Mouse (Mus musculus) bone marrow macrophage, adult 2 months (primary cell): Measurements from ENCODE around the gene Eras. TPM values are rescaled to one million over a fixed set of nuclear protein-coding genes. Genes with fewer than 3 reads are reported as not detected.
"Not testable (repeated sequence)": the region's sequence is repeated elsewhere in the genome, so short reads cannot be mapped to it uniquely, and the experiment has no call there.

Experiments
- H3K27ac ChIP-seq: 2 replicates; pipeline ENCODE4 v1.5.1; 2012; ENCODE audit warnings: low read depth, low read length; ENCODE audit not compliant: insufficient read depth
- H3K4me1 ChIP-seq: 2 replicates; pipeline ENCODE4 v1.6.1; 2012; ENCODE audit warnings: low read length; ENCODE audit not compliant: control insufficient read depth, insufficient read depth
- H3K4me3 ChIP-seq: 2 replicates; pipeline ENCODE4 v1.5.1; 2012; ENCODE audit warnings: mild to moderate bottlenecking, low read length, moderate library complexity; ENCODE audit not compliant: insufficient read depth
- CTCF ChIP-seq: IDR thresholded peaks from 2 replicates; pipeline ENCODE4 v1.5.1; 2012; ENCODE audit warnings: low read depth, mild to moderate bottlenecking, low read length, moderate library complexity
- POLR2A ChIP-seq: IDR thresholded peaks from 2 replicates; pipeline ENCODE4 v1.6.1; 2012; ENCODE audit warnings: mild to moderate bottlenecking, low read depth, low read length, borderline replicate concordance
- polyA plus RNA-seq: library from polyadenylated mRNA; stranded (reverse); fragments of >200 nt; gene quantifications from 2 replicates; pipeline ENCODE4 v1.2.4, GENCODE M21; 2012; ENCODE audit not compliant: missing spikeins, insufficient read depth, insufficient read length

The Eras gene
- polyA plus RNA-seq, 1 experiment: not detected

DNA sequence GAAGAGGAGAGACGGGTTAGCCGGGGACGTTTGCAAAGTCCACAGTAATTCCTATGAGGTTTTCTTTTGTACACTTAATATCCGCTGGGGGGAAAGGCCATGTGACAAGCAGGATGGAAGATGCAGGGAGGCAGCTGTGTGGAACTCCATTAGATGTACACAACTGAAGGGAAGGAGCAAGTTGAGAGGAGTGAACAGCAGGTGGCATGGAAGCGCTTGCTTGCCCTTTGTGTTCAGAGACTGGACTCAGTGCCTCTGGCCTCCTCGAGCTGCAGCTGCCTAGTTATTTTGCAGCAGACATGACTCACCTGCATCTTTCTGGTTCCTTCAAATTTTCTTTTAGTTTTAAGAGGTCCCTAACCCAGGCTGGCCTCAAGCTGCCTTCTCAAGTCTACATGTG lies 17.9 kb downstream of the Eras start:
- Histone ChIP-seq H3K4me3 (no peak overlapping the region), H3K27ac (no peak overlapping the region), H3K4me1 (no peaks in the 10 kb centered on the region)
- TF ChIP-seq CTCF: no peak
- TF ChIP-seq POLR2A: no peak

DNA sequence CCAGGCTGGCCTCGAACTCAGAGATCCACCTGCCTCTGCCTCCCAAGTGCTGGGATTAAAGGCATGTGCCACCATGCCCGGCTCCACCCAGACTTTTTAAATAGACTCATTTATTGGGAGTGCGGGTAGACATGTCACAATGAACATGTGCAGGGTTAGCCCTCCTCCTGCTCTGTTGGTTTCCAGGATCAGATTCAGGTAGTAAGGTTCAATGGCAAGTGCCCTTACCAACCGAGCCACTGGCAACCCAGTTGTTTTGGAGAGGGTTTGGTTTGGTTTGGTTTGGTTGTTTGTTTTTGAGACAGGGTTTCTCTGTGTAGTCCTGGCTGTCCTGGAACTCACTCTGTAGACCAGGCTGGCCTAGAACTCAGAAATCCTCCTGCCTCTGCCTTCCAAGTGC lies 19.2 kb downstream of the Eras start, which contains the start of gene Gm10490:
TSS of gene Gm10490 (plus strand) at position 301 of the 400 bp plus-strand sequence.
- not testable (repeated sequence) for H3K27ac ChIP-seq, H3K4me3 ChIP-seq, H3K4me1 ChIP-seq

DNA sequence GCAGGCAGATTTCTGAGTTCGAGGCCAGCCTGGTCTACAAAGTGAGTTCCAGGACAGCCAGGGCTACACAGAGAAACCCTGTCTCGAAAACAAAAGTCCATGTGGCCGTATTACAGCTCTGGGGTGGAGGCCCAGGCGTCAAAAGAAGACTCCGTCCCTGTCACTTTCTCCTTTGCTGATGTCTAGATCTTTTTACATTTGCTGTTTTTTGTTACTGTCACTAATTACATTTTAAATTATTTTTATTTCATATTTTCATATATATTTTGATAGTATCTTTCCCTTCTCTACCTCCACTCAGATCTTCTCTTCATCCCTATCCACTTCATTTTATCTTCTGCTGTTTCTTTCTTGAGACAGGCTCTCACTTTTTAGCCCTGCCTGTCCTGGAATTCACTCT lies 20.7 kb downstream of the Eras start, which contains the start of gene Gm10491:
TSS of gene Gm10491 (minus strand) at position 101 of the 400 bp plus-strand sequence.
- TF ChIP-seq POLR2A: no peak
- TF ChIP-seq CTCF: no peak
- no peaks in the 10 kb centered on the region for H3K4me1 ChIP-seq
- H3K27ac ChIP-seq: no peak within 1 kb of the TSS
- no peak within 1 kb of the TSS for H3K4me3 ChIP-seq

DNA sequence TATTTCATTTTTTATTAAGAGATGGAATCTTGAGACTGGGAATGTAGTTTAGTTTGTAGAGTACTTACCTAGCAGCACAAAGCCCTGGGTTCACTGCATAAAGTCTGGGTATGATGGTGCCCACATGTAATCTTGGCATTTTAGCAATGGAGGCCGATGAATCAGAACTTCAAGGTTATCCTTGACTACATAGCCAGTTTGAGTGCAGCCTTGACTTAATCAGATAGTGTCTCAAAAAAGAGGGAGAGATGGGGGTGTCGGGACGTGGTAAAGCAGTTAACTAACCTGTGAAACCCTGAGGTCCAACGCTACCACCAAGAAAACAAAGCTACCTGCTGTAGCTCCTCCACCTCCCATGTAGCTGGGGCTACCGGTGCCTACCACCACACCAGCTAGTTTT lies 24.0 kb downstream of the Eras start:
- no peak overlapping the region for H3K27ac ChIP-seq
- H3K4me1 ChIP-seq: no peaks in the 10 kb centered on the region
- H3K4me3 ChIP-seq: no peak overlapping the region
- no peak for TF ChIP-seq POLR2A
- TF ChIP-seq CTCF: no peak

DNA sequence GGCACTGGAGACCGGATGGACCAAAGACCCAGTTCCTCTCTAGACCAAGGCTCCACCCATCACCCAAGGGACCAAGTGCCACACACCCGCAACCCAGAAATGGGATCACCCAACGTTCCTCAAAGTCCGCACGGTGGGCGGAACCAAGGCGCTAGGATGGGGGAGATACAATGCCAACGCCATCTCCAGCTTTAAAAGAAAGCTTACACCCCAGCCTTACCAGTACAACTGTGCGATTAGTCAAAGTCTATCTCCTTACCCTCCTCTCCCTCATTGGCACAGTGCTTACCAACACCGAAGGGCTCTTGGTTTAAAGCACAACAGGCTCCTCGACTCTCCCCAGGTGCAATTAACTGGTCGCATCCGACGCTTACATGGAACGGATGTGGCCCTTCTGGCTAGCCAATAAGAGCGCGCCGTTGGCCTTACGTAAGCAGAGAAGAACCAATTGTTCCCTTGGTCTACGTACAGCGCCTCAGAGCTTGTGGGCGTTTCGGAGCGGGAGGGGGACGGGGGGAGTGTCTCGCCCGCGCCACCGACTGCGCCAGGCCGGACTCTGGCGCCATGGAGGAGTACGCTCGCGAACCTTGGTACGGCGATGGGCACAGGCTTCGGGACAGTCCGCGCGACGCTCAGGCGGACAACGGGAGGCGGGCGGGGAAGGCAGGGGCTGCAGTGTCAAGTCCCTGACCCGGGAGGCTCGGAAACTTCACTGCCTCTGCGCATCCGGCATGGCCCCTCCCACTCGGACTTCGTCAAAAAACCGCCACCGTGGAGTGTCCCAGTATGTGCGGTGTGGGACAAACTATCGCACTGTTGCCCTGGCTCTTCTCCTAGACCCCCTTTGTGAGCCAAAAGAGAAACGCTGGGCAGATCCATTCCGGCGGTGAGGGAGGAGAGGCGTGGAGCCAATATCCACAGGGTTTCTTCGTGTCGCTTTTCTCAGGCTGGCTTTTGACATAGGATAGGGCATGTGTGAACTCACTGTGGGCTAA lies 29.2 kb downstream of the Eras start, which contains the start of the genes Pqbp1 and Timm17b:
TSS of gene Pqbp1 (minus strand) at position 390 of the 995 bp plus-strand sequence.
TSS of gene Timm17b (plus strand) at position 478 of the 995 bp plus-strand sequence.
- Histone ChIP-seq H3K4me1 (peaks cover 2% of the 10 kb centered on the region), H3K27ac (peak within 1 kb of the TSS; percentile 92), H3K4me3 (peak within 1 kb of the TSS; percentile 83)
- TF ChIP-seq POLR2A: no peak
- TF ChIP-seq CTCF: no peak

DNA sequence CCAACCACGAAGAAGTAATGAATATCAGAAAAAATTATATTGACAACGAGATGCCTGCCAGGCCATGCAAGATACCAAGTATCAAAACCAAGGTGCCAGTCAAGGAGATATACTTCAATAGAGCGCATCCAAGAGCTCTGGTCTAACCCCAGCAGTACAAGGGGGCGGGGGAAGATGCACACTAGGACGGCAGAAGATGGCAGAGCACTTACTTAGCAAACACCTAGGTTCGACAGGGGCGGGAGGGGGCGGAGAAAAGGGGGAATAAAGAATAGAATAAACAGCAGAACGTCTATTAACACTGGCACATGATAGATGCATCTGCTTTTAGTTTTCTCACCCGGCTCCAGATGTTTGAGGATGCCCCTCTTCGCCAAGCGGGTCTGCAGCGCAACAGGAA lies 30.2 kb downstream of the Eras start:
- TF ChIP-seq POLR2A (no peak), CTCF (no peak)
- Histone ChIP-seq H3K27ac (peak overlapping the region; percentile 56), H3K4me1 (peaks cover 2% of the 10 kb centered on the region), H3K4me3 (peak overlapping the region; percentile 83)

DNA sequence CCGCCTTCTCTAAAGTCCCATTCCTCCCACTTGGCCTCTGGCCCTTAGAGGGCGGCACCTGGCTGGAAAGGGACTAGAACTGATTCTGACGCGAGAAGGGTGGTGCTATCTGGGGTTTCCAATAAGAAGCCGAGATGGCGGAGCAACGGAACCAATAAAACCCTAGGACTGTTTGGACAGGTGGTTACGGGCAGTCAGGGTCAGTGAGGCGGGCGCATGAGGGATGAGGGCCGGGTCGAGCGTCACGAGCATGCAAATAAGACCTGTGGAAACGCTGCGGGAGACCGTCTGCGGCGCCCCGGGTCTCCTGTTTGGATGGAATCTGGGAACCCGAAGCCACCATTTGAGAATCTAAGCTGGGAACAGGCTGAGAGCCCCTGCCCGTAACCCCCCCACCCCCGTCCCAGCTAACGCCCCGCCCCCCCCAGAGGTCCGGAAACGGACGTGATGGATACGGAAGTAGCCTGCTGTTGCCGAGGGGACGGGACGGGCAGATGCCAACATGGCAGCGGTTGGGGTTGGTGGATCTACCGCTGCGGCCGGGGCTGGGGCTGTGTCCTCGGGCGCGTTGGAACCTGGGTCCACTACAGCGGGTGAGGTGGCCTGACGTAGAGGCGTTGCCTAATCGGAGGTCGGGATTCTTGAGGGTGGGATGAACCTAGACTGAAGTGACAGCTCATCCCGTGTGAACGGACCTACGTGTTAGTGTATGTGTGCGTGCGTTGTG lies 44.4 kb downstream of the Eras start, which contains the start of gene Slc35a2:
TSS of gene Slc35a2 (plus strand) at position 188 of the 727 bp plus-strand sequence.
- peak within 1 kb of the TSS; percentile 80 for H3K27ac ChIP-seq
- peaks cover 5% of the 10 kb centered on the region; the same call in 1 of the 2 replicates for H3K4me1 ChIP-seq
- peak within 1 kb of the TSS; percentile 91 for H3K4me3 ChIP-seq
- TF ChIP-seq POLR2A: no peak
- TF ChIP-seq CTCF: no peak

DNA sequence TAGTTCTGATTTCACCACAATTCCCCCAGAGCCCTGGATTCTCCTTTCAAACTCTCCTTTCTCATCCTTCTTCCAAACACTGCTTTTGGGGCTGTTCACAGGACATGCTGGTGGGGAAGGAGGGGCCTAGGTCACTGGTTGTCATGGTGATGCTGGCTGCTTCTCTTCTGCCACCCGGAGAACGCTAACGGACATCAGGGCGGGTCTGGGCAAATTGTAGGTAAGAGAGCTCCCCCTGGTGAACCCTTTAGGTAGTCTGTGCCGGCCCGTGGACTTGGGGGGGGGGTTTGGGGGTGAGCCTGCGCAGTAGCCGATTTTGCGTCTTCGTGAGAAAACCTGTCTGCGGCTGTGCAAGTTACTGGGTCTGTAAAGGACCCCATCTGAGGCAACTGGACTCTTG lies 48.6 kb downstream of the Eras start:
- H3K4me3 ChIP-seq: no peak overlapping the region
- no peak for TF ChIP-seq POLR2A
- TF ChIP-seq CTCF: 0 out of 2 replicates have a peak, but pooled peaks have one; percentile 9
- no peak overlapping the region for H3K27ac ChIP-seq
- peaks cover 5% of the 10 kb centered on the region; the same call in 1 of the 2 replicates for H3K4me1 ChIP-seq

DNA sequence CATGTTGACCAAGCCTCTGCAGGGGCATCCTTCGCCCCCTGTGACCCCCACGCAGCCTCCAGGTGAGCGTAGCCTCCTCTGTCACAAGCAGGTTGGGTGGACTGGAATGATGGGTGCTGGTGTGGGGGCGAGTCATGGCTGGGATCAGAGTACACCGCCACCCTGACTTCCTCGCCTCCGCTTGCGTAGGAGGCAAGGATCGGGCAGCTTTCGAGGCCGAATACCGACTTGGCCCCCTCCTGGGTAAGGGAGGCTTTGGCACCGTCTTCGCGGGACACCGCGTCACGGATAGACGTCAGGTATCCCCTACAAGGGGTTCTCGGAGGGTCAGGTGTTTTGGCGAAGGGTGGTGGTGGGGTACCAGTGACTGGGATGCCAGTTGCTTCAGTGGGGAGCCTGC lies 49.9 kb downstream of the Eras start:
- H3K27ac ChIP-seq: 0 out of 2 replicates have a peak overlapping the region, but pooled peaks have one; percentile 3
- TF ChIP-seq CTCF (no peak), POLR2A (no peak)
- peak overlapping the region; percentile 68 for H3K4me3 ChIP-seq
- peaks cover 8% of the 10 kb centered on the region for H3K4me1 ChIP-seq
